Mouse (Mus musculus): ENCODE data around the gene Cep350.

DNA sequence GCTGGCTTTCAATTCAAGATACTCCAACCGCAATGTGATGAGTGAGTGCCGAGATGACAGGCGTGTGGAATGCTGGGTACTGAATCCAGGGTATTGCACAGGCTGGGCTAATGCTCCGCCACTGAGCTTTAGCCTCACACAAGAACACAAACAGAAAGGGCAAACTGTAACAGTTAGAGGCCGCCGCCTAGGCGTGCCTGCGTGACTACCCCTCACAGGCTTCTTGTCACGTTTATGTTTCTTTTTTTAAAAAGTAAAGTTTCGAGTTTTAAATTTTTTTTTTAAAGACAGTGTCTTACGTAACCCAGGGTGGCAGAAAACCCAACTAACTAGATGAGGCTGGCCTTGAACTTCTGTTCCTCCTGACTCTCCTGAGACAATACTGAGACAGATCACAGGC lies 32.9 kb upstream of the Cep350 start:
- TF ChIP-seq POLR2A (IDR thresholded peaks at IDR 0.05; ENCODE audit: borderline replicate concordance, extremely low read depth, low read depth, low read length), result no peak
- no peak for TF ChIP-seq CTCF (IDR thresholded peaks at IDR 0.05; ENCODE audit: insufficient read depth, low read length)
